Mouse (Mus musculus): ENCODE results near the gene Wnt11. TPM values are rescaled to one million over a fixed set of nuclear protein-coding genes. Genes with fewer than 3 reads are reported as not detected.

Wnt11 gene
- 1 to 10 TPM in 3 of 4 experiments, under 1 TPM in 1; 0.59 to 1.5 (median 1.2) TPM for total RNA-seq (2022)

DNA sequence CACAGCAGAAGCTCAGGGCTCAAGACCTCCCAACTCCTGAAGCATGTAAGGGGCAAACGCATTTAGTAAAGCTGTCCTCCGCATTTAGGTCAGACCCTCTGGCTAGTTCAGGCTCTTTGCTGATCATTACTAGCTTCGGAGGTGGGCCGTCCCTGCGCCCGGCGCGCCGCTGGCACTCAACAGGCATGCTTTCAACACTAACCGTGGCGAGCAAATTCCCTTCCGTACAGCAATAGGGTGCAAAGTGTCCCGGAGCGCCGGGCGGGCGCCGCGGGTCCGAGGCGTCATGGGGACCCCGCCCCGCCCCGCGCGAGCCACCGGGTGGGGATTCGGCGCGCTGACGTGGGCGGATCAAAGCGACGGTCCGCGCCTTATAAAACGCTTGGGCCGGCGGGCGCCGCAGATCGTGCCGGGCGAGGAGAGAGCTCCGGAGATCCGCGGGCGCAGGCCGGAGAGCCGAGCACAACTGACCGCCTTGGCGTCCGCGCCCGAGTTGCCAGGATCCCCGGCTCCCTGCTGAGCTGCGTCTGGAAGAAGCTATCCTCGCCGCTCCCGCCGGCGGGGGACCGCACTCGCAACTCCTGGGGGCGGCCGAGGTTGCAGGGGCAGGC is at the start of gene Wnt11:
Wnt11 (plus strand) TSS at position 402 of the 611 bp plus-strand sequence.
- no peak for DNase-seq

DNA sequence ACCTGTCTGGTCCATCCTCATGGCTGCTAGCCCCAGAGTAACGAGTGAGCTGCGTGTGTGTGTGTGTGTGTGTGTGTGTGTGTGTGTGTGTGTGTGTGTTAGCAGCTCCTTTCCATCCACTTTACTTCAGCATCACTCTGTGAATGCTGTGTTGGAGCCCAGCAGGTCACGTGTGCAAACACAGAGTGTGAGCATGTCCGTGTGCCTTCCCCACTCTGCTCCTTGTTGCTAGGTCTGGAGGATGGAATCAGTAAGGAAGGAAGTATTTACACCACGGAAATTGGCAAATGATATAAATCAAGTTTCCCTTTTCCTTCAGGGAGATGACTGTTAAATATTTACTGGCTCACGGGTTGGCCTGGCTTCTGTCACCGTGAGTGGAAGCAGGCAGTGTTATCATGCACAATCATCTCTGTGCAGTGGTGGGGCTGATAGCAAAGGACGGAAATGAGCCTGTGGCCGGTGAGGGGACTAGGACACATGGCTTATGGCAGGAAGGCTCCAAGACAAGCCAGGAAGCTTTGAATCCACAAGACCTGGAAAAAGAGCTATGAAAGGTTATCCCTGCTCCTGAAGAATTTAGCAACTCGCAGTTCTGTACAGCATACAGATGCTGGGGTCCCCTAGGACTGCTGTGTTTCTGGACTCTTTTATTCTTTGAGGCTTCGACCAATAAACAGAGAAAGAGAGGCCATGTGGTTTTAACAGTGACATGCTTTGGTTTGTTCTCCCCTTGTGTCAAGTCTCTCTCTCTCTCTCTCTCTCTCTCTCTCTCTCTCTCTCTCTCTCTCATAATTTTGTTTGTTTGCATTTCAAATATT is 47.9 kb upstream of the Wnt11 start:
- DNase-seq, result no peak

DNA sequence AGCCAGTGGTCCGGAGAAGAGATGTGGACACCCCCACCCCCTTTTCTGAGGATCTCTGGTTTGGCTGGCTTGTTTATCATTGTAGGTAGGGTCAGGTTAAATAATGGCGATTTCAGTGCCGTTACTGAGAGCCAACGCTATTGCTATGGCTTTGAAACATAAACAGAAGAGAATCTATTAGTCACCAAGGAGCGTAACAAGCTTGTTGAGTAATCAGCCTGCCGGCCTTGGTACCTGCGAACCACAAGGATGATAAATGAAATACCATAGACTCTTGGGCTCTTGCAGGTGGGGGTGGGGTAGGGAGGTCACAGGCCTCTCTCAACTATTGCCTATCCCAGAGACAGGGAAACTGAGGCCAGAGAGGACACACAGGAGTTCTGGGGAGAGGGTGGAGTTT is 46.2 kb upstream of the Wnt11 start:
- DNase-seq, result peak; percentile 49

DNA sequence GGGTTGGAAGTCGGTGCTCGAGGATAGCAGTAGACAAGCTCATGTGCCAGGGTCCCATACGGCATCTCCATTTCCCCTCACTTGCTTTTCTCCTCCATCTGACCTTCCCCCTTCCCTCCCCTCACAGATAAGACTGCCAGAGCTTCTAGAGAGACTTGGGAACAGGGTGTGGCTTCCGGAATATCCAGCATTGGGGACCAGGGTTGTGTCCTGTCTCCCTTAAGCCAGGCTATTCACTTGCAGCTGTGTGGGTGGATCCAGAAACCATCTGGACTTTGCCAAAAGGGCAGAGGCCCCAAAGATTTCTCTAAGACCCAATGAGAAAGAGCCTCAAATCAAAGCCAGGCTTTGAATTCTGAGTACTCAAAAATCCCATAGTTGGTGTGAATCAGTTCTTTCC is 45.8 kb upstream of the Wnt11 start:
- no peak for DNase-seq

DNA sequence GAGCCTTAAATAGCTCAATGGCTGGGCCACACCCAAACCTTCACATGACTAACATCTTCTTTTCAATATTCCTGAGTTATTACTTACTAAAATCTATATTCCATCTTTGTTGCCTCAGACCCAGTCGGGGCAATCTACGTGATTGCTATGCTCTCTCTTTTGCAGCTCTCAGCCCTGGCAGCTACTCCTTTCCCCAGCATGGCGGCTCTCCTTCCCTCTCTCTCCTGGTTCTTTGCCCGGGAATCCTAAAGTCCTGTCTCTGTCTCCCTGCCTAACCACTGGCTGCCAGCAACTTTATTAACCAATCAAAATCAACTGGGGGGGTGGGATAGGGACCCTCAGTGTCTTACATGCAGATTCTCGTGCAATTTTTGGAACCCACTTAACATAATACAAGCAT is 43.0 kb upstream of the Wnt11 start:
- DNase-seq, result no peak

DNA sequence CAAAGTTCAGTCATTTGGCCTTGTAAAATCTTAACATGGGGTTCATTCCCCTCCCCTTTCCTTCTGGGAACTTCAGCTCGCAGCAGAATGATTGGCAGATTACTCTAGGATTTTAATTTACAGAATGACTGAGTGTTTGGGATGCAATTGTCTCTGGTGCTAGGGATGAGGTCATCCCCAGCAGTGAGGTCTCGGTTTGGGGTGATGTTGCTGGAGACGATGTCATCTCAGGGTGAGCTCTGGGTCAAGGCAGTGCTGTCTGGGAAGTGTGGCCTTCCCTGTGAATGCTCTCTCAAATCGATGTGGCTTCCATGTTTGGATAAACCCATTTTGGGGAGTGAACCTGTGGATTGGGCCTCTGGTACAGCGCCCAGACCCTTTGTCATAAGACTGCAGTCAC is 41.1 kb upstream of the Wnt11 start:
- DNase-seq, result no peak

DNA sequence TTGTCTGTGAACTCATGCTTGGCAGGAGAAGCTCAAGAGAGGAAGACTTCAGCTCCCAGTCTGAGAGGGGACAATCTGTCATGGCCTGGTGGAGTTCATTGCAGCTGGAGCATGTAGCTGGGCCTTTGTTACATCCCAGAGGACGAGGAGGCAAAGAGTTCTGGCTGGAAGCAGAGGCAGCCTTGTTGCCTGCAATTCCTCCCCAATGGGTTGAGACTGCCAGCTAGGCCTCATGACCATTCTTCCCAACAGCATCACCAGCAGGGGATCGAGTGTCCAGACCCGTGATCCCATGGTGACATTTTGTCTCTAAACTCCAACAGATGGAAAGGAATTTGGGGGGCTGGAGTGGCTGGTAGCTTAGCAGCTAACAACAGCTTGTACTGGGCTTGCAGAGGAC is 40.5 kb upstream of the Wnt11 start:
- no peak for DNase-seq

DNA sequence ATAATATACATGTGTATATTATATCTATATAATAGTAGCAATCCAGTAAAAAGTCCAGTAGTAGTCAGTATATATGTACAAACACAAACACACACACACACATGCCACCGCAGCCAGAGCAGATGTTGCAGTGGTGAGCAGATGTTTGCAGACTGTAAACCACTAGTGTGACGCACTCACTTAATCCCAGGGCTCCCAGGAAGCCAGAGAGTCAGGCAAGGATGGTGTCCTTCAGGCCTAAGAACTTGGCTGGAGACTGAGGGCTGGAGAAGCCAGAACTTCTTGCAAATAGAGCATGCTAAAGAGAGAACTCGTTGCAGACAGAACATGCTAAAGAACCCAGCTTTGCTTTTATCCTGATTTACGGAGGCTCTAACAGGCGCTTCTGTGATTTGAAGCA is 39.3 kb upstream of the Wnt11 start:
- no peak for DNase-seq

DNA sequence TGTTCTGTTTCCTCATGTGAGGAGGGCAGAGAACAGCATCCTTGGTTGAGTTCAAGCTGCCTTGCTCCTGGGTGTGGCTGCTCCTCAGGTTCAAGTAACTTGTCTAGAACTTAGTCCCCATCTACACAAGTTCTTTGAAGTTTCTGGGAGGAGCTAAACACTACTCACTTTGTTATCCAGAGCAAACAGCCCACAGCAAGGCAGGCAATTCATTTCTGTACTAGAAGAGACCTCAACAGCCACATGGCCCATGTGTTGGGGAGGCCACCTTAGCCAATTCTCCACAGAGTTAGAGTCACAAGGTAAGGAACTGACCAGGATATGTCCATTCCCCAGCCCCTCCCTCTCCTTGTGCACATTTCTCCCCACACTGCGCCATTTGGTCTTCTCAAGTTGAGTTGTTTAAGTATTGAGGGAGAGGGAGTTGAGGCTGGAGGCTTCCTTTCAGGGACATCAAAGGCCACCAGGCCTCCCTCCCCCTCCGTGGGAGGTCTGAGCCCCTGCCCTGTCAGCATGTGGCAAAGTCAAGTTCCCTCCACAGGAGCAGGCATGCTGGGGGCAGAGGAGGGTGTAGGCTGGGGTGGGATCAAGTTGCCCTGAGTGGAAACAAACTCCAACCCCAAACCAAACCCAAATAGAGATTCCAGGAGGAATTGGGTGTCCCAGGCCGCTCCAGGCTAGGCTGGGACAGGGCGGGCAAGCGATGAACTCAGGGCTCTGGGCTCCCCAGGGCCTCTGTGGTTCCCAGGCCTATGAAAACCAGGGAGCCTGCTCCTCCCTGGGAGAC is 37.4 kb upstream of the Wnt11 start:
- DNase-seq, result no peak

DNA sequence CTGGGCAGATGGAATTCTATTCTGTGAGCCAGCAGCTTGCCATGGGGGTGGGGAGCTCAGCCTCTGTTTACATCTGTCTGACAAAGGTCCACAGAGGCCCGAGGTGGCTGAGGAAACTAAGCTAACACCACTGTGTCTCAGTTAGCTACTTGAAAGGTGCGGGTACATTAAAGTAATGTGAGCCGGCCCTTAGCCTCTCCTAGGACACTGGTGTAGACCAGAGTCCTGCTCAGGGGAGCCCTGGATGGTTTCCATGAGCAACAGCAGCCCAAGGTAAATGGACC is 36.8 kb upstream of the Wnt11 start:
- no peak for DNase-seq

DNA sequence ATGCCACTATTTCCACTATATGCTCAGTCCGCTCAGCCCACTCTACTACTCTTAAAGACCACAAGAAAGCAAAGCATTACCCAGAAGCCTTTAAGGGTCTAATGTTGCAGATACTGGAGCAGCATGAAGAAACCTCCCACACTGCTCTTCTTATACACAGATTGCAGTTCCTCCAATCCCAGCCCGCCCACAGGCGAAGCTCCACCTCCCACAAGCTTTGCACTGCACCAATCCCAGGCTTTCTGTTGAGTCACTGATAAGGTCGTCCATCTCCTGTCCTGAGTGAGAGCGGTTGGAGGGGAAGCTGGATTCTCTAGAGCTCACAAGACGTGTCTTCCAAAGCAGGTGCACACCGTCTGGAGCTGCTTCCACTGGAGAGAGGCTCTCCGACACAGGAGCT is 34.5 kb upstream of the Wnt11 start:
- no peak for DNase-seq

DNA sequence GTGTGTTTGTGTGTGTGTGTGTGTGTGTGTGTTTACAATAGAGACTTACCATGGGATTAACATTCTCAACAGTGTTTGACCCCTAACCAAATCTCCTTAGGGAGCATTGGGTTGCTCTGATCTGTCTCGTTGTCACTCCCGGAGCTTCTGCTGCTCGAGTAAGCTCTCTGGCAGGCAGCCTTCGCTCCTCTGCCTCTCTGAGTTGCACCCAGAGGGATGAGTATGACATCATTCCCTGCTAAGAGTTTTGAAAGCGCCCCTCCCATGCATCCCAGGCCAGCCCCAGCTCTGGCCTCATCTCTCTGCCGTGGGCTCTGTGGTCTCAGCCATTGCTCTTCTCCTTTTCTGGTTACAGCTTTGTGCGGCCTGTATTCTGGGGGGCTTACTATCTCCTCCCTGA is 33.8 kb upstream of the Wnt11 start:
- no peak for DNase-seq

DNA sequence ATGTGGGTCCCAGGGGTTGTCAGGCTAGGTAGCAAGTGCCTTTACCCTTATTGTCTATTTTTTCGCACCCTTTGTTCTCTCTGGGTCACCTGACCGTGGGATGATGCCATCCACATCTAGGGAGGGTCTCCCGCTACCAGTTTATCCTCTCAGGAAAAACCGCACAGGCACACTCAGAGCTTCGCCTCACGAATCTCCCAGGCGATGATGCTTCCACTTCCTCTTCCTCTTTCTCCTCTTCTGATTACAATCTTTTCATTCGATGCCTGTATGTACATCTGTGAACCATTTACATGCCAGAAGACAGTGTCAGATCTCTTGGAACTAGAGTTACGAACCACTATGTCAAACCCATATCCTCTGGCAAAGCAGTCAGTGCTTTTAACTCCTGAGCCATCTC is 31.7 kb upstream of the Wnt11 start:
- no peak for DNase-seq

DNA sequence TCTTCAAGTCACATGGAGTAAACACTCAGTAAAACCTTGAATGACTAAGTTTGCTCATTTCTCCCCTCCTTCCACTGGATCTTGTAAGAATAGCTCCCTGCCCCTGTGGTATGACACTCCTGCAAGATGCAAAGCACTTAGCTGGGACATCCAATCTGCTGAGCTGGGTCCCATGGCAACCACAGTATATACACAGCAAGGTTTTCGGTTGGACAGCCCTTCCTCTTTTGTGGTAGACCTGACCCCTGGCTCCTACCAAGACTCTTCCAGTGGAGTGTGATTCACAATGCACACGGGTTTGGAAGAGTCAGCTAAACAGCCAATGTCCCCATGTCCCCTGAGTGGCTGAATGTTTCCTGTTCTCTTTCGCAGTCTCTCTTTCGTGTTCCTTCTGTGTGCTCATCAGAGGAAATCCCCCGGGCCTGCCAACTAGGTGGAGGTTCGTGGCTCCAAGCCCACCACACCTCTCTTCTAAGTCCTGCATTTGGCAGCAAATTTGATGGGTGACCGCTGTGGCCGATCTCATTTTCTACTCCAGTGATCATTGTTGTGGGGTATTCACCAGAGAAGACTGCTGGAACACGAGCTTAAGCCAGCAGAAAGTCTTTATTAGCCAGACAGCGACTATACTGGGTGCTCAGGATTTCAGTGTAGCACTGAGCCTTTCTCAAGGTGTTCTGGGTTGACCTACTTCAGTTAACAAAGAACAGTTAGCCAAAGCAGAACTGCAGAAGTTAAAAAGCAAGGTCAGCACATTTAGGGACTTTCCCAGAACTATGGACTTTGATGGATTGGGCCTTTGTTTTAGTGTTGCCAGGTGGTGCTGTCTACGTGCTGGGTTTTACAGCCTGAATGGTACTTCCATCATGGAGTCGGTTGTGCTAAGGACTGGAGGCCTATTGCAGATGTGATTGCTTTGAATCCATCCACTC is 29.8 kb upstream of the Wnt11 start:
- DNase-seq, result no peak

DNA sequence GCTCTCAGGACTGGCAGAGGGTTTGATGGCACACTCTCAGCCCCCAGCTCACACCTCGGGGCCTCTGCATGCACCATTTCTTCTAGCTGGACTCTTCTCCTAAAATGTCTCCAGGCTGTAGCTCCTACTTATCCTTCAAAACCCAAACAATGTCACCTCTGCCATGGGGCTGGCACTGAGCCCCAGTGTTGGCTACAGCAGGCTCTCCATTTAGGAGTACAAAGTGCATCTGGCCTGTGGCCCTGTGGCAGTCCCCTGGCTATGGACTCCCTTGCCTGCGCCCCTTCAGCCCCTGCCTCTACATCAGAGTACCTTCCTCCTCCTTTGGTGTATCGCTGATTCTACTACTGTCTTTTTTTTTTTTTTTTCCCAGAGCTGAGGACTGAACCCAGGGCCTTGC is 28.0 kb upstream of the Wnt11 start:
- DNase-seq, result no peak

DNA sequence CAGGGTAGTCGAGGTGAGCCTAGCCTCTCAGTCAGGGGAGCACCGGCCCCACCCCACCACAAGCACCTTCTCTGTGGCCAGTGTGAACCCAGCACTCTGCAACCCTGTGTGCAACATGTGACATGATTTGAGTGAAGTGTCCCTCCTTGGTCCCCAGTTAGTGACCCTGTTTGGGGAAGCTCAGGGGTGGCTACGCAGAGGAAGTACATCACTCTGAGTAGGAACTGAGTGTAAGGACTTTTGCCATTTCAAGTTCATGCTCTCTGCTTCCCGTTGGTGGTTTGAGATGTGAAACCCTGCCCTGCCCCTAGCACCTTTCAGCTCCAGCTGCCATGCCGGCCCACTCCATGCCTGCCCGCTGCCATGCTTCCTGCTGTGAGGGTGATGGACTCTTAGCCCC is 25.5 kb upstream of the Wnt11 start:
- no peak for DNase-seq

DNA sequence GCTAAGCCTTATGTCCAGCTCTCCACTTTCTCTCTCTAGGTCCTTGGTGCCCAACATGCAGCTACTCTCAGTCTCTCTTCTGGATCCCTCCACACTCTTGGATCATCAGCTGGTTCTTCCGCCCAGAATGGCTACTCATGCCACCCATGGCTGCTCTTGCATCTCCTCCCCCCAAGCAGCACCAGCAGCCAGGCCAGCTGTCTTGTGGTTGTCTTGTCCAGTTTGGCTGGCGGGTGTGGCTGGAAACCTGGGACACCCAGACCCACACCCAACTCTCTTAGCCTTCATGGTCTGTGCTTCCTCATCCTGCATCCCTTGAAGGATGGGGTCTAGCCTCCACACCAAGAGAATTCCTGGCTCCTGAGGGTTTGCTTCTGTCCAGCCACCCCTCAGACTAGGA is 24.3 kb upstream of the Wnt11 start:
- DNase-seq, result no peak

DNA sequence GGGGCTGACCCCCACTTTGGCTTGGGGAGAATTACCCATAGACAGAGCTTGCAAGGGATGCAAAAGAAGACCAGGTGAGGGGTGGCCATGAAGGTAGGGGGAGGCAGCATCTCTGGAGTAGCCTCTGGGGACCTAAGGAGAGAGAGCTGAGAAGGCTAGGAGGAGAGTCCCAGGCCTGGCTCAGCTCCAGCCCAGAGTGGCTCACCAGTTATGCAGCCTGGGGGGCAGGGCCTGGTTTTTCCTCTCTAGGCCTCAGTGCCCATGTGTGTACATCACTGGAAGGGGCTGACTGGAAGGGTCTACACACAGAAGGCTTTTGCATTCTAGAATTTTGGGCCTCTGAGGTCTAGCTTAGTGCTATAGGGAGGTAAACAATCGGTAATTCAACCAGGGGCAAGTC is 14.4 kb upstream of the Wnt11 start:
- no peak for DNase-seq

DNA sequence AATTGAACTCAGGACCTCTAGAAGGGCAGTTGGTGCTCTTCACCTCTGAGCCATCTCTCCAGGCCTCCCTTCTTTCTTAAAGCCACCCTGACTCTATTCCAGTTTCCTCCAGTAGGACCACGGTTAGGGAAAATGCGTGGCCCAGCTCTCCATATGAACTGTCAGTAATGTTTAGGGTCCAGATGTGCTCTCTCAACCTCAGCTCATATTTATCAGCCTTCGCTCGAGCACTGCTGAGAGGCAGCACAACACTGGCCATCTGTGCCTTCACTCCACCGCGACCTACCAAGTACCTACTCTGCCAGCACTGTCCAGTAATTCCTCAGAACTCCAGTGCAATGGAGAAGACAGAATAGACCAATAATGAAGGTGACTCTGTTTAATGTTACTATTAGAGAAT is 12.0 kb upstream of the Wnt11 start:
- no peak for DNase-seq

DNA sequence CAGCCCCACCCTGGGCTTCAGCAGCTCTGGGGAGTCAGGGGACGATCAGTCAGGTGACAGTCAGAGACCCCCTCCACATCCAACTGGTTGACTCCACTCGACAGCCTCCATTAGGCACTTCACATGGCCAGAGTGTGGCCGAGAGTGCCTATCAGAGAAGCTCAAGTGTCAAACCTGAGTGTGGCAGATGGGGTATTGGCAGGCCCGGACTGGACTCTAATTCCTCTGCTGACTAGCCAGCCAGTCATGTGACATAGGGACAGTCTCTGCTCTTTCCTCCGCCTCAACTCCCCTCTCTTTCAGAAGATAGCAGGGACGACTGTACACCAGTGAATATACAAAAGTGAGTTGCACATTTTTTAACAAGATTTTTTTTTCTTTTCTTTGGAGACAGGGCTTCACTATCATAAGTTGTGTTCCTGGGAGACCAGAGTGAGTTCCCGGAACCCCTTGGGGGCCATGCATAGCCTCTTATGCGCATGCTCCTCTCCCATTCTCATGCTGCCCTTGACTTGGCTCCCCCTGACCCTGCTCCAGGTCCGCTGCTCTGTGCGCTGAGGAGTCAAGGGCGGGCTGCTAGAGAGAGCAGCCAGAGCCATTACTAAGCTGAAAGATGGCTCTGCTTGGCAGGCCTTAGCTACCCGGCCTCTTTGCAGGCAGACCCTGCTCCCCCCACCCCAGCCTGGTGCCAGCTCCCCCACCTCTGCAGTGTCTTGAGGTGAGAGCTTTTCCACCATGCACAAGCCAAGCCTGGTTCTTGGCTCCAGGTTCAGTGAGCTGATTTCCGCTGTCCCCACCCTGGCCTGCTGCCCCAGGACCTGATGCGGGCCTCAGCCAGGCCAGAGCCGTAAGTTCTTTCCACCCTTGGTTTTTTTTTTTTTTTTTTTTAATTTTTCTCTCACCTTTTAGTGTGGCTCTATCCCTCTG is 10.8 kb upstream of the Wnt11 start:
- DNase-seq, result no peak

DNA sequence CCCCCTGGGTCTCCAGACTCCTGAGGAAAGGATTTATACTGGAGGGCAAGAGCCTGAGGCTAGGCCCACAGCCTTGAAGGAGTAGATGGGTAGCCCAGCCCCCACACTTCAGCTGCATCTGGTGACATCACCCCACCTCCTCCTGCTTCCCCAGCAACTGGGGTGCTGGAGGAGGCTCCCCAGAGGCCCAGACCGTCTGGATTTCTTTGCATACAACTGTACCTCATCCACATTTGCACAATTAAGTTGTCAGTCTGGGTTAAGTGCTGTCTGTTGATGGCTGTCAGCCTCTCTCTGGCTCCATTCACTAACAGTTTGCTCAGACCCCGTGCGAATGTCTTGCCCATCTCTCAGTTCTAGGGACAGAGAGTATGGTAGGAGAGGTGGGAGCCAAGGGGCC is 6.9 kb upstream of the Wnt11 start:
- no peak for DNase-seq

DNA sequence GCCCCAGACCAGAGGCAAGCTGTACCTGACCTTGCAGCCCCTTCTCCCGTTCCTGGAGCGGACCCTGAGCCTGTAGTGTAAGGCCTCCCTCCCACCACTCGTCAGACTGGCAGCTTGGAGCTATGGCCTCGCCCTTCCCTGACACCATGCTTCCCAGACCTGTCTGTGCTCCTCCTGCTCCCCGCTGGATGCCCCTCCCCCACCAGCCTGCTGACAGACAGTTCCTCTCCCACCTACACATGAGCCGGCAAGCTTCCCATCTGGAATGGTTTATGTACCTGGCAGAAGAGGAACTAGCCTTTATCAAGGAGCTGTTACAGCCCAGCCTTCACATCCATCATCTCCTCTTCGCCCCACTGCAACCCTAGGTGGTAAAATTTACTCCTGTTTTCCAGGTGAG is 6.0 kb upstream of the Wnt11 start:
- no peak for DNase-seq

Data from adrenal gland, adult 8-10 months (tissue).